Mouse (Mus musculus) liver, embryonic 16.5 days (tissue): ENCODE measurements around the gene Gp9. TPM values are rescaled to one million over a fixed set of nuclear protein-coding genes. Genes with fewer than 3 reads are reported as not detected.

Source experiments
- ATAC-seq: fragments of 200-750 bp; cut with Nextera tagmentation; 2 replicates; pipeline ENCODE4 v1.8.0; 2017; ENCODE audit warnings: low read depth, mild to moderate bottlenecking, moderate number of reproducible peaks, moderate library complexity
- H3K27ac ChIP-seq: fragments of 300-500 bp; sonication (generic); 2 replicates; pipeline ENCODE4 v1.5.1; 2014; ENCODE audit warnings: mild to moderate bottlenecking, low read length
- H3K27me3 ChIP-seq: fragments of 300-500 bp; sonication (generic); 2 replicates; pipeline ENCODE4 v1.6.1; 2014; ENCODE audit warnings: low read depth, low read length, mixed read lengths; ENCODE audit not compliant: control insufficient read depth, insufficient read depth
- H3K36me3 ChIP-seq: fragments of 300-500 bp; sonication (generic); 2 replicates; pipeline ENCODE4 v1.6.1; 2014; ENCODE audit warnings: mild to moderate bottlenecking; ENCODE audit not compliant: control insufficient read depth, insufficient read depth
- H3K4me1 ChIP-seq: fragments of 300-500 bp; sonication (generic); 2 replicates; pipeline ENCODE4 v1.6.1; 2014; ENCODE audit warnings: low read depth, low read length, mixed read lengths; ENCODE audit not compliant: control insufficient read depth
- H3K4me2 ChIP-seq: fragments of 300-500 bp; sonication (generic); 2 replicates; pipeline ENCODE4 v1.6.1; 2014; ENCODE audit warnings: low read depth, low read length, mixed read lengths
- H3K4me3 ChIP-seq: fragments of 300-500 bp; sonication (generic); 2 replicates; pipeline ENCODE4 v1.5.1; 2014; ENCODE audit warnings: low read depth, mild to moderate bottlenecking, low read length
- H3K9ac ChIP-seq: fragments of 300-500 bp; sonication (generic); 2 replicates; pipeline ENCODE4 v1.6.1; 2014; ENCODE audit warnings: low read depth, low read length
- H3K9me3 ChIP-seq: fragments of 300-500 bp; sonication (generic); replicated peaks from 2 replicates; pipeline ENCODE4 v1.6.1; 2016; ENCODE audit warnings: low read length; ENCODE audit not compliant: control insufficient read depth
- WGBS: fragments of 180-500 bp; shearing (Covaris S2); extraction: QIAGEN DNeasy Blood & Tissue Kit; methylation state at CpG from one replicate; pipeline ENCODE4 v1.1.7; 2014; ENCODE audit not compliant: insufficient replicate concordance; 5-methylcytosine and 5-hydroxymethylcytosine counted together
- polyA plus RNA-seq: library from polyadenylated mRNA; unstranded; fragments of >200 nt; fragmentation: Nextera tagmentation; extraction: Ambion mirVana; gene quantifications from 2 replicates; pipeline ENCODE4 v1.2.1, GENCODE M21; 2015

Gp9 gene
- polyA plus RNA-seq = 24.8 and 26.2 TPM in 2 replicates

DNA sequence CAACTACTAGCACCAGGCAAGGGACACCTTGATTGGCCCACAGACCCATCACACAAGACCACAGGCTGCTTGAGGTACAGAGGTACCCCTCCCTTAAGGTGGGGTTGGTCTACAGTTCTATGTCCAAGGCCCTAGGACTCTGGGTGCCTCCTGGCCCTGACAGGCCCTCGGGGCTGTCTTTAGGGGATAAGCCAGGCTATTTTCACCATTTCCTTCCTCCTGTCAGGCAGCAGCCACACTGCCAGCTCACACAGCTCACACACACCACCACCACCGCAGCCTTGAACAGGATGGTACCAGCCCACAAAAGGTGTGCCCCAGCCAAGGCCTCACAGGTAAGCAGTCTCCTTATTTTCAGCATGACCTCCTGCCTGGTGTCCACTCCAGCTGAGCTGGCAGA is at the start of gene Gp9:
Gene Gp9, plus strand, starts transcription at position 231 of the 400 bp plus-strand sequence.
- H3K9ac ChIP-seq = peak within 1 kb of the TSS; percentile 59
- ATAC-seq = no peak
- H3K4me3 ChIP-seq = peak within 1 kb of the TSS; percentile 49
- H3K36me3 ChIP-seq = no peaks in the 10 kb centered on the region
- H3K4me2 ChIP-seq = peak within 1 kb of the TSS; percentile 73
- H3K27ac ChIP-seq = peak within 1 kb of the TSS; percentile 89
- 17% methylated on average over 2 of the region's 2 CpGs for WGBS
- peaks cover 34% of the 10 kb centered on the region for H3K4me1 ChIP-seq
- H3K9me3 ChIP-seq = no peaks in the 10 kb centered on the region
- no peaks in the 10 kb centered on the region for H3K27me3 ChIP-seq

DNA sequence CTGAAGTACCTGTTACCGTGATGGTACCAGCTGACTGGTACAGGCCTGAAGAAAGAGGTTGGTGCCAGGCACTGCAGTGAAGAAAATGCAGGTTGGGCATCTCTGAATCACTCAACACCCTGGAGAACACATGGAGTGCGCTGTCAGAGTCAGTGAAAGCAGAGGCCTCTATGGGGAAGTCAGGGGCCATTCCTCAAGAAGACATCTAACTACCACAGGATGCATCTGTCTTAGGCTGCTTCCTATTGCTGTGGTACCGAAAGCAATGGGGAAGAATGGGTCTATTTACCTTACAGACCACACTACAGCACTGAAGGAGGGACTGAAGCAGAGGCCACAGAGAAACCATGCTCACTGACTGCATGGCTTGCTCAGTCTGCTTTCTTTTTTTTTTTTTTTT is 49.8 kb upstream of the Gp9 start:
- no peaks in the 10 kb centered on the region for H3K36me3 ChIP-seq
- no peak overlapping the region for H3K4me3 ChIP-seq
- 19% methylated on average over 3 of the region's 3 CpGs for WGBS
- ATAC-seq = no peak
- no peak overlapping the region for H3K9ac ChIP-seq
- H3K4me2 ChIP-seq = no peak overlapping the region
- H3K27me3 ChIP-seq = peaks cover 44% of the 10 kb centered on the region
- H3K4me1 ChIP-seq = peaks cover 6% of the 10 kb centered on the region
- no peaks in the 10 kb centered on the region for H3K9me3 ChIP-seq
- H3K27ac ChIP-seq = no peak overlapping the region

DNA sequence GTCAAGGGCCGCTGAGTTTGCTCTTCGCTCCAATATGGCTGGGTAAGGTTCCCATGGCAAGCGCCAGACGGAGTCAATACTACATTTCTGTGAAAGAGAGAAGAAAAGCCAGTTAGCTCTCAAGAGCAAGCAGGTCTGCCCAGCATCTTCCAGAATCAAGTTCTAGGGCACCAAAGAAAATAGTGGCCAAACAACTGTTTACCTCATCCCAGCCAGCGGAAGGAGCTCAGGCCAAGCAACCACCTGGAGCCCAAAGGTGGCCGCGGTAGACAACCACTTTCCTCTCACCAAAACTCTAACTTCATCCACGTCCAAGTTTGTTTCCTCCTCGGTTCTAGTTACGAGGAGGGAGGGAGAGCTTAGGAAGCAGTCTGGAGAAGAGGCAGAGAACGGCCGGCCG is 47.7 kb upstream of the Gp9 start:
- WGBS = 30% methylated on average over 13 of the region's 13 CpGs
- Histone ChIP-seq H3K36me3 (no peaks in the 10 kb centered on the region), H3K9me3 (no peaks in the 10 kb centered on the region), H3K4me1 (peaks cover 13% of the 10 kb centered on the region), H3K9ac (no peak overlapping the region), H3K4me2 (peak overlapping the region; percentile 43), H3K27ac (no peak overlapping the region), H3K27me3 (peaks cover 58% of the 10 kb centered on the region), H3K4me3 (no peak overlapping the region)
- ATAC-seq = no peak

DNA sequence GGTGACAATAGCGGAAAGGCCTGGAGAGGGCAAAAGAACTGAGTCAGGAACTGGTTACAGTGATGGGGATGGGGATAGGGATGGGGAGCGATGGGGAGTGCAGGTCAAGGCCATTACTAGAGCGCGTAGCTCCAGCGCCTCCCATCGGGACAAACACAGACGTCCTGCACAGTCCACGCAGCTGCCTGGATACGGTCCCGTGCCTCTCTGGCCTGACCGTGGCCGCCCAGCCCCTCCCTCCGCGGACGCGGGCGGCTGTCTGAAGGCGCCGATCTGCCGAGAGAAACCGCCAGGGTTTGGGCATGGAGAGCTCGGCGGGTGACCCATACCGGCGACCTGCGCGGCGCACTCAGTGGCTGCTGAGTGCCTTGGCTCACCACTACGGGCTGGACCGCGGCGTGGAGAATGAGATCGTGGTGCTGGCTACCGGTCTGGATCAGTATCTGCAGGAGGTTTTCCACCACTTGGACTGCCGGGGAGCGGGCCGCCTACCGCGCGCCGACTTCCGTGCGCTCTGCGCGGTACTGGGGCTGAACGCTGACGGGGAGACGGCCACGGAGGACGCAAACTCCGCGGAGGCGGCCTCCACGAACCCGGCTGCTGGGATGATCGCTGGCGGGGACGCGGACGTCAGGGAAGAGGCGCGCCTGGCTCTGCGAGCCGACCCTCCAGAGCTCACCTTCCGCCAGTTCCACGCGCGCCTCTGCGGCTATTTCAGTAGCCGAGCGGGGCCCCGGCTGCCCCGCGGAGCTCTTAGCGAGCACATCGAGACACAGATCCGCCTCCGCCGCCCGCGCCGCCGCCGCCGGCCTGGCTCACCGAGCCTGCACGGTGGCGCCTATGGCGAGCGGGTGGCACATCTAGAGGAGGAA is 47.0 kb upstream of the Gp9 start, which contains the start of gene Efcc1:
Gene Efcc1, plus strand, starts transcription at position 279 of the 872 bp plus-strand sequence.
- H3K4me3 ChIP-seq = peak within 1 kb of the TSS; percentile 52
- H3K9ac ChIP-seq = no peak within 1 kb of the TSS
- peak; percentile 42 for ATAC-seq
- peaks cover 13% of the 10 kb centered on the region for H3K4me1 ChIP-seq
- H3K36me3 ChIP-seq = no peaks in the 10 kb centered on the region
- H3K9me3 ChIP-seq = no peaks in the 10 kb centered on the region
- H3K27me3 ChIP-seq = peaks cover 61% of the 10 kb centered on the region
- WGBS = under 1% methylated on average over 90 of the region's 90 CpGs
- peak within 1 kb of the TSS; percentile 43 for H3K4me2 ChIP-seq
- H3K27ac ChIP-seq = no peak within 1 kb of the TSS

GRCm38 (mm10) chr6:87731463-87732095 is 46.3 kb upstream of the Gp9 start:
- WGBS = 6% methylated on average over 19 of the region's 19 CpGs
- Histone ChIP-seq H3K36me3 (no peaks in the 10 kb centered on the region), H3K27ac (no peak overlapping the region), H3K4me1 (peaks cover 13% of the 10 kb centered on the region), H3K4me3 (peak overlapping the region; percentile 52), H3K9ac (no peak overlapping the region), H3K4me2 (peak overlapping the region; percentile 43), H3K9me3 (no peaks in the 10 kb centered on the region), H3K27me3 (peaks cover 61% of the 10 kb centered on the region)
- ATAC-seq = no peak

- Histone ChIP-seq H3K4me2 (peak overlapping the region; percentile 57), H3K4me3 (peak overlapping the region; percentile 51), H3K27ac (no peak overlapping the region), H3K9me3 (no peaks in the 10 kb centered on the region), H3K36me3 (no peaks in the 10 kb centered on the region), H3K4me1 (peaks cover 13% of the 10 kb centered on the region), H3K9ac (no peak overlapping the region), H3K27me3 (peaks cover 61% of the 10 kb centered on the region)
- no peak for ATAC-seq
- WGBS = 3% methylated on average over 52 of the region's 53 CpGs
Observed at GRCm38 (mm10) chr6:87732151-87733011, 45.5 kb upstream of the Gp9 start.

DNA sequence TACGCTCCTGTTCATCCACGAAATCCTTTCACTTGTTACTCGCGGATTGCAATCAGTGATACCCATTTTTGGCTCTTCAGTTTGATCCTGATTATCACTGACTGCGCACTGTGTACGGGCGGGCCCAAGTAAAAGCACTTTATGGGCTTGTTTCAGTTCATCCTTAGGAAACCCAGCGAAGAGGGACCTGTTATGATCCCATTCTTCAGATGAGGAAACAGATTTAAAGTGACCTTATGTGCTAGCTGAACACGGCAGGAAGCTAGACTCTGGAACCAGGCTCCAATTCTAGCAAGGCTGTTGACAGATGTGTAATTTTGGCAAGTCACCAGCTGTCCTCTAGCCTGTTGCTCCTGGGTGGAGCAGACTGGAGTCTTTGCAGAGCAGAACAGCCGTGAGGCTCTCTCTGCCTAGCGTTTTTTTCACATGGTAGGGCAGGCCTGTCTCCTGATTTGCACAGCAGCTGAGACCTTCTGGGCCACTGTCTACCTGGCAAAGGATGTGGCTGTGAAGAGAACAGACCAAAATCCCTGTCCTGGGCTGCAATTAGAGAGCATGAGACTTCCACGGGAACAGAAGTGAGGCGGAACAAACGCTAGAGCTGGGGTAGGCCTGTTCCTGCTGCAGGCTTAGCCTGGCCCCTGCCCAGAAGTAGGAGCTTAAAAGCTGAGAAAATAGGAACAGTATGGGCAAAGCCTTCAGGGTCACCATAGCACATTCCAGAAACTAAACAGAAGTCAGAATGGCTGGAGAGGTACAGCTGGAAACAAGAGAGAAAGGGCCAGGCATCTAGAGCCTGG is 44.5 kb upstream of the Gp9 start:
- no peak overlapping the region; the same call in 1 of the 2 replicates for H3K4me3 ChIP-seq

GRCm38 (mm10) chr6:87734136-87734535 is 43.7 kb upstream of the Gp9 start:
- Histone ChIP-seq H3K27me3 (peaks cover 57% of the 10 kb centered on the region), H3K4me3 (no peak overlapping the region)
- WGBS = 61% methylated on average over 5 of the region's 5 CpGs

More for the DNA sequence above, 44.5 kb upstream of the Gp9 start:
- Histone ChIP-seq H3K9me3 (no peaks in the 10 kb centered on the region), H3K27ac (no peak overlapping the region), H3K4me1 (peaks cover 20% of the 10 kb centered on the region), H3K9ac (no peak overlapping the region), H3K4me2 (peak overlapping the region; percentile 57; the same call in 1 of the 2 replicates), H3K27me3 (peaks cover 61% of the 10 kb centered on the region), H3K36me3 (no peaks in the 10 kb centered on the region)
- 33% methylated on average over 14 of the region's 14 CpGs for WGBS
- ATAC-seq = peak; percentile 63; the same call in 1 of the 2 replicates

More at GRCm38 (mm10) chr6:87734136-87734535, 43.7 kb upstream of the Gp9 start:
- Histone ChIP-seq H3K4me2 (no peak overlapping the region), H3K36me3 (no peaks in the 10 kb centered on the region), H3K9ac (no peak overlapping the region), H3K27ac (no peak overlapping the region), H3K9me3 (no peaks in the 10 kb centered on the region), H3K4me1 (peaks cover 21% of the 10 kb centered on the region)
- no peak for ATAC-seq
